Mouse (Mus musculus): ENCODE data around the gene Senp2. TPM values are rescaled to one million over a fixed set of nuclear protein-coding genes. Genes with fewer than 3 reads are reported as not detected.

The Senp2 gene
- total RNA-seq, 2 experiments from 2014 or later, result 73.5 to 77.0 TPM

DNA sequence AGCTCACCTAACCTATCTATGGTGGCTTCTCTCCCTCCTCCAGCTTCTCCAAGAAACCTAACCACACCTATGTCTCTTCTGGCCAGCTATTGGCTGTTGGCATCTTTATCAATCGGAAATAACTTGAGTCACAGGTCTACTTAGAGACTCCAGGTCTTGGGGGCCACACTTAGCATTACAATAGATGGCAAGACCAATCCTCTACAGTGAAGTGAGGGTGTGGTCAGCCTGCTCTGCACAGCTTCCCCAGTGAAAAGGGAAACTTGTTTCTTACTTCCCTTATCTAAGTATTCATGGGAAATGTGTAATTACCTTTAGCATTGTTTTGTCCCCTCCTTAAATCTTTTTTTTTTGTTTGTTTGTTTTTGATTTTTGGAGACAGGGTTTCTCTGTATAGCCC is 6.3 kb downstream of the Senp2 start:
- no peak for DNase-seq (ENCODE audit: low spot score in 2 of 2)

DNA sequence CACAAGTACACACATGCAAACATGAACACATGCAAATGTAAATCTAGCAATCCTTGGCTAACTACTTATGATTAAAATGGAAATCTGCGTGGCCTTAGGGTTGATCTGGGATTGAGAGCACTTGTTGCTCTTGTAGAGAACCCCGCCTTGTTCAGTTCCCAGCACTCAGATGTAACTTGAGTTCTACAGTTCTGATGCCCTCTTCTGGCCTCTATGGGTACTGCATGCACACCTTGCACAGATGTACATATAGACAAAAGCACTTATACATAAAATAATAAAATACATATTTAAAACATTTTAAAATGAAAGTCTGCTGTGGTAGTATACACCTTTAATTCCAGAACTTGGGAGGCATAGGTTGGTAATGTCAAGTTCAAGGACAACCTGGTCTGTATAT is 12.8 kb downstream of the Senp2 start:
- no peak for DNase-seq (ENCODE audit: low spot score in 2 of 2)

DNA sequence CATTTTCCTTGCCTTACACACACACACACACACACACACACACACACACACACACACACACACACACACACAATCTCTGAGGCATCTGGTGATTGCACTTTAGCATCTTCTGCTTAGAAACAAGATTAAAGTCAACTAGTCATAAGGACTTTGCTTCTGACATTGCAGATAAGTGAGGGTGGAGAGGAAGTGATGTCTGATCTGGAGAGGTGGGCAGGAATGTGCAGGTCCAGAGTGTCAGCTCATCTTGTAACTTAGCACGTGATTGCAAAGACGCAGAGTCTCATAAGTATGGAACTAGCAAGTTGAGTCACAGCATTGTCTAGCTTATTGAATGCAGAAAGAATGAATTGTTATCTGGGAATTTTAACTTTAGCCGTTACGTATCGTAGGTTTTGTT is 18.2 kb downstream of the Senp2 start:
- no peak for DNase-seq (ENCODE audit: low spot score in 2 of 2)

DNA sequence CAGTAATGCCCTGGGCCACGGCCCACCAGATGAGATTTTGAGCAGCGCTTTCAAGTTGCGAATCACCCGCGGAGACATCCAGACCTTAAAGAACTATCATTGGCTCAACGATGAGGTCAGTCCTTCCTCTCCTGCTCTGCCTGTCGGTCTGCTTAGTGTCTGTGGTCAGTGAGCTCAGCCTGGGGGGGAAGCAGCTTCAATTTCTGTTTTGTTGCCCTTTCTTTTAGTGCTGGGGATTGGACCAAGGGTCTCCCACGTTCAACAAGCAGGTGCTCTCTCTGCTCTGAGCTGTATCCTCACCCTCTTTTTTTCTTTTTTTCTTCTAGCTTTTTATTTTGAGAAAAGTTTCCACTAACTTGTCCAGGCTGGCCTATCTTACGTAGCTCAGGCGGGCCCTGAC is 29.3 kb downstream of the Senp2 start:
- DNase-seq (ENCODE audit: low spot score in 2 of 2), result no peak

DNA sequence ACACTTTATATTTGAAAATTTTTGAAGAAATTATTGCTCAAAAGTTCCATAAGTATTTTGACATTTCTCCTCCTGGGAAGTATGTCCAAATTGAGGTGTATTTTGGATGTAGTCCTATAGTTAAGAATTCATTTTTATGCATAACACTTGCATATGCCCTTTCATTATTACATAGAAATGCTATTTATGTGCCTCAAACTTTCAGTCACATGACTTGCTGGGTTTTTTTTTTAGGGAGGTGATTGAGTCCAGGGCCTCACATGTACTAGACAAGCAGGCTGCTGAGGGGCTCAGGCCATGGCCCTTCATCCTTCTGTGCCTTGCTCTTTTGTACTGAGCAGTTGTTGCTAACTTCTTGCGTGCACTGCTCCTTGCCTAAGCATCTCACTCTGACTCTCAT is 30.7 kb downstream of the Senp2 start:
- no peak for DNase-seq (ENCODE audit: low spot score in 2 of 2)

DNA sequence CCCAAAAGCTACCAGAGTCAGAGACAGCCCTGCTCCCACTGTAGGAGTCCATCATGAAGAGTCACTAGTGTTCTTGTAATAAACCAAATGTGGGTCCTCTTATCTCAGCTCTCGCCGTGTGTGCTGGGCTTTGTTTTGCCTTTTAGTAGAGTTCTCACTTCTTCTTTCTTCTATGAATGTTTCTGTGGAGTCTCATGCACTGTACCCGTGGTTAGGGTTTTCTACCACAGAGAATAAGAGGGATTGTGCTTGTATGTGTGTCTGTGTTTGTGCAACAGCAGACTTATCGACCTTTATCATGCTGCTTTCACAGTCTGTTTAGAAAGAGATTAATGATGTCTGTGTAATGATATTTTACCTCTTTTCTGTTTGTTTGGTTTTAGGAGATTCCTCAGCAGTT is 34.5 kb downstream of the Senp2 start:
- no peak for DNase-seq (ENCODE audit: low spot score in 2 of 2)

DNA sequence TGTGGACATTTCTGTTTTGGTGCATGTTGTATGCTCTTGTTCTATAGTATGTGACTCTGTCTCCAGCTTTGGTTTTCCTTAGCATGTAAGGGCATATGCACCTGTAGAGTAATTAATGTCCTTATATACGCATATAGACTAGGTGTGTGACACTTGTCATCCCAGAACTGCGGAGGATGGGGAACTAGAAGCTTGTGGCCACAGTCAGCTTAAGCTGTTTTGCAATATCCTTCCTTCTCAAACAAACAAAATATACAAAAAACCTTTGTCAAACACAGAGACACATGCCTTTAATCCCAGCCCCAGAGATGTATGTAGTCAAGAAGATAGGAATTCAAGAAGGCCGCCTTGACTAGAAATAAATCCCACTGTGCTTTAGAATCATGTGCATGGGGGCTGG is 36.6 kb downstream of the Senp2 start:
- no peak for DNase-seq (ENCODE audit: low spot score in 2 of 2)

DNA sequence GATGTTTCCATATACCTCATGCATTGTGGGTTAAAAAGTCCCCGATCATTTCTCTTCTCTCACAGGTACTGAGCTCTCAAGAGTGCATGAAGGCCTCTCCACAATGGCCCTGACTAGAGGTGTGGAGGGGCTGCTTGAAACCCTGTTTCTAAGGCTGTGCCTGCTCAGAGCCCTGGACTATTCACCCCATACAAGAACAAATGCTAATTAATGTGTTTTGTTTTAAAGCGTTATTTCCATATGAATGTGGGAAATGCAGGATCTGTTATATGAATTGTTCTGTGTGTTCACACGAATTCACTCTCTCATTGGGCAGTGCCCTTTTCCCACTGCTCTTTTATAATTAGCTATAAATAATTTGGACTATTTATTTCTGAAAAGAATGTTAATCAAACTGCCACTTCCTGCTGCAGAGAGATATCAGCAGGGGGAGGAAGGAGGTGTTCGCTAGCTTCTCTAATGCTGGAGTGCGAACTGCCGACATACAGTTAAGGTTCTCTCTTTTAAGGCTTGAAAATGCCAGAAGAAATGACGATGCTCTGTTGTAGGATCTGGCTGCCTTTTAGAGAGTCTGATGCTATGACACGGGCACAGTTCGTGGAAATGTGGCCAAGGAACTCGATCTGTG is 37.6 kb downstream of the Senp2 start:
- no peak for DNase-seq (ENCODE audit: low spot score in 2 of 2)

DNA sequence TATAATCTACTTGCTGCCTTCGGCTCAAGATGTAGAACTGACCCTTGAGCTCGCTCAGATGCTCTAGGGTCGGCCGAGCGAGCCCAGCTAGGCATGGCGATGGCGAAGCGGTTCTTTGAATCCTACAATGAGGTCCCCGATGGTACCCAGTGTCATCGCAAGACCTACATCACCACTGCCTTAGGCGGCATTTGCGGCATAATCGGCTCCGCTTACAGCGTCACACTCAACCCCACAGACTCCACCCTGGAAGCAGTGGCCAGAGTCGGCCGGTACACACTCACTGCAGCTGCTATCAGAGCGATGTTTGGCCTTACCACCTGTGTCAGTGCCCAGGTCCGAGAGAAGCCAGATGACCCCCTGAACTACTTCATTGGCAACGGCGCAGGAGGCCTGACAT is 44.1 kb downstream of the Senp2 start:
- no peak for DNase-seq (ENCODE audit: low spot score in 2 of 2)

DNA sequence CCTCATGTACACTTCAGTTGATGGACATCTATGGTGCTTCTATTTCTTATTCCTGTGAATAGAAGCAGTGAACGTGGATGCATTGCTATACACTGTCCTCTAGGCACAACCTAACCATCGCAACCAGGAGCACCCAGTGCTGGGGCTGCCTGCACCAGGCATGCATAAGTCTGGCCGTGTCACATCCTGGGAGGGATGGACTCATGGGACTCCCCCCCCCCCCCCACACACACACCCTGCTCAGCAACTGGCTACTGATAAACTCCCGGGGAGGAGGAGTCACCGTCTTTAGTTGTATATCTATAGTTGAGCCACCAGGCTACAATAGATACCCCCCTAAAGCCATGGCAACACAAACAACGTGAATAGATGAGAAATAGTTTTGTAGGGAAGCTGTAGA is 48.2 kb downstream of the Senp2 start:
- DNase-seq (ENCODE audit: low spot score in 2 of 2), result no peak

DNA sequence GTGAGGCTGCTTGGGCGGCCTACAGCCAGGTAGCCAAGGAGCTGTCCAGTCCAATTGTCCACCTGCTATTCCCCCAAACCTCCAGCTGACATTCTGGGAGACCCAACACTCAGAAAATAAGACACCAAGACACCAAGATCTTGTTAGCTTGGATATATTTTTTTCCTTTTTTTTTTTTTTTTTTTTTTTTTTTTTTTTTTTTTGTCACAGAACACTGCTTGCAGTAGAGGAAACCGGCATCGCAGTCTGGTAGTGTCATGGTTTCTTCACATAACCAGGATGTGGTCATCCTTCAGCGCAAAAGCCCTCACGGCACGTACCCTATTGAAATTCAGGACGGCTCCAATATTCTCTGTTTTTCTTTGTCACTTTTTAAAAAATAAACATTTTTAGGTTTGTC is 49.6 kb downstream of the Senp2 start:
- no peak for DNase-seq (ENCODE audit: low spot score in 2 of 2)

DNA sequence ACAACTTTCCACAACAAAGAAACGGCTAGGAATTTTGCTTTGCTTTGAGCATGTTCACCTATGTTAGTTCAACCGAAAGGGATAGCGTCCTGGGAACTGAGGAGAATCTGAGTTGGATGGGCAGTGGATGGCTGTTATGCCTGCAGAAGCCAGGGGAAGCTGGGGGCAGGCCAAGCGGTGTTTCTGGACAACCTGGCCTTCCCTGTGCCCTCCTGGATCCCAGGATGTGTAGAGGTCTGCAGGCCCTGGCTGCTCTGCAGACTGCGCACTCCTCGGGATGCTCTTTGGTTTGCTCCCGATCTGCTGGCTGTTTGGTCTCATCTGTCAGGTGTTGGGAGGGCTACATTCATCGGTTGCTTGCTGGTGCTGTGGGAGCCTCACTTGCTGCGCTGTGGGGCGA is 51.1 kb downstream of the Senp2 start:
- no peak for DNase-seq (ENCODE audit: low spot score in 2 of 2)

DNA sequence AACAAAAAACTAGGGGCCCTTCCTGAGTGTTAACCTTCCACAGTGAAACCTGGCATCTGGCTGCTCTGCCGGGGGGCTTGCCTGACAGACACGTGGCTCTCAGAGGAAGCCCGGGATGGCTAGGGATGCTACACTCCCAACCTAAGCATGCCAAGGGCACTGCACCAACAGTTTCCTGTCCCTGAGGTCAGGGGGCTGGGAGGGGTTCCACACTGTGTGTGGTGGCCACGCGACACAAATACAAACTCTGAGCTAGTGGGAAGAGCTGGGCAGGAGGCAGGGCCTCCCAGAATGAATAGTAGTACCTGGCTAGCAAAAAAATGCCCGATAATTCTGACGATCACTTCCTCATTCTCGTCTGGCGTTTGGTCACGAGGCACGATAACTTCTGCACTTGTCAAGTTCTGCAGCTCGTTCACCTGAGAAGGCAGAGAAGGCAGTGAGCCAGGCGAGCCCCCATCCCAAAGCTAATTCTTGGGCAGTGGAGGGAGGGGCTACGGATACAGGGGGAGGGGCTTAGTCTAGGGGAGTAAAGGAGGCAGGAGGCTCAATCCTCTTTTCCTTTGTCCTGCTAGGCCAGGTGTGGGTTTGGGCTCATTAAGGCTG is 52.4 kb downstream of the Senp2 start:
- no peak for DNase-seq (ENCODE audit: low spot score in 2 of 2)

DNA sequence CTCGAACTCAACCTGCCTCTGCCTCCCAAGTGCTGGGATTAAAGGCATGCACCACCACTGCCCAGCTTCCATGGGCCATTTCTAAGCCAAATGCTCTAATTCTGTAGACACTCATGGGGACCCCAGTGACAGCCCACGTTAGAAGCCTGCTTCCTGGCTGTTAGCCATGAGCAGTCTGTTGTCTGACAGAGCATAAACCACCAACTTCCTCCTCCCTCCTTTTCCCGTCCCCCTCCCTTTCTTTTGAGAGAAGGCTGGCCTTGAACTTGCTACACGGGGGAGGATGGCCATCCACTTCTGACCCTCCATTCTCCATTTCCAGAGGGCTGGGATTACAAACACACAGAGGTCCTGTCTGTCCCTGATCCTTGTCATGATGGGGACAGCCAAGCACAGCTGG is 53.0 kb downstream of the Senp2 start:
- DNase-seq (ENCODE audit: low spot score in 2 of 2), result no peak

DNA sequence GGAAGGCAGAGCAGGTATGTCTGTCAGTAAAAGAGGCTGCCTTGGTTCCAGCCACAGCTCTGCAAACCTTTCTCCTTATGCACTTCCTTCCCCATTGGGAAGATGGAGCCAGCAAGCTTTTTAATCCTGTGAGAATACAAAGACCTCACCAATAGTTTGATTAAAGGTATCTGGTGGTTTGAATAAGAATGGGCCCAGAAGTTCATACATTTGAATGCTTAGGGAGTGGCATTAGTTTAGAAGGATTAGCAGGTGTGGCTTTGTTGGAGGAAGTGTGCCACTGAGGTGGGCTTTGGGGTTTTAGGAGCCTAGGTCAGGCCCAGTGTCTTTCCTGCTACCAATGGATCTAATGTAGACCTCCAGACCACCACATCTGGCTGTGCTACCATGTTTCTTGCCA is 56.3 kb downstream of the Senp2 start:
- no peak for DNase-seq (ENCODE audit: low spot score in 2 of 2)

DNA sequence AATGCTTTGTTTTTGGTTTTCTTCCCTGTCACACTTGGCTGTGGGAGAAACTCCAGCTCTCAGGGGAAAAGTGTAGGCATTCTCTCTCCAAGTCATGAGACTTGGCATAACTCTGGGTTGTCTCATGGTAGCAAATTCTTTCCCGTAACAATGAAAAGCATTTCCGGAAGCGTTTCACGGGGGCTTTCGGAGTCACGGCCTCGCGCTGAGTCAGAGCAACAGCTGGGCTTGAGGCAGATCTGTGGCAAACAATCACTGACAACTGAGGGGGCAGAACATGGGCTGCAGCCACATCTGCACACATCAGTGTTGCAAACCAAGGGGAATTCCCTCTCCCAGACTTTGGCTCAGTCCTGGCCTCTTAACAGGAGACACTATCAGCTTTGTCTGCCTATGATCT is 58.1 kb downstream of the Senp2 start:
- no peak for DNase-seq (ENCODE audit: low spot score in 2 of 2)

DNA sequence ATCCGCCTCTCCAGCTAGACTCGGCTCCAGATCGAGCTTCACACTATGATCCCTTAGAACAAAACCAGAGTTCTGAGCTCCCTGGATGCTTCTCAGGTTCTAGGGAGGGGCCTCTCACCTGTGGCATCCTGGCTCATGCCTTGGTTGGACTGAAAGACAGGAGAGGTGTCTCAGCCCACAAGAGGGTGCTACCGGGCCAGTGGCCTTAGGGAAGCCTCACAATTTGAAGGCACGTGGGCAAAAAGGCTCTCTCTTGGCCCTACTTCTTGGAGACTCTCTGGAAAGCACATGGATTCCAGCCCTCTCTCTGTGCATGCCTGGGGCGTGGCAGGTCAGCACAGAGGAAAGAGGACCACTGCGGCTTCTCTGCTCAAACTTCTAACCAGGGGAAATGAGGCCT is 62.1 kb downstream of the Senp2 start:
- no peak for DNase-seq (ENCODE audit: low spot score in 2 of 2)

DNA sequence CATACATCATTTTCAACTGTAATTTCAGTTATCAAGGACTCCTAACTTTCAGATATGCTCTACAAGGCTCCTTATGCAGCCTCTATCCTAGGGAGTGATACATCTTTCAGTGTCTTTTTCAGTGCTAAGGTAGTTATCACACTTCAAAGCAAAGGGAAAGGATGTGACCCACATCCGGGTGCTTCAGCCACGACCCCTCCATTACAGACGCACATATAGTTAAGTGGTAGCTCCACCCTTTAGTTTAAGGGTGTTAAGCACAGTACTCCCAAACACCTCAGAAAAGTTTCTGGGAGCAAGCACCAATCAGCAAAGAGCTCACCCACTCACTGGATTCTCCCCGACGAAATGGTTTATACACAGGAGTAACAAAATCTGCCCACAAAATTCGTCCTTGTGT is 65.8 kb downstream of the Senp2 start:
- DNase-seq (ENCODE audit: low spot score in 2 of 2), result no peak

DNA sequence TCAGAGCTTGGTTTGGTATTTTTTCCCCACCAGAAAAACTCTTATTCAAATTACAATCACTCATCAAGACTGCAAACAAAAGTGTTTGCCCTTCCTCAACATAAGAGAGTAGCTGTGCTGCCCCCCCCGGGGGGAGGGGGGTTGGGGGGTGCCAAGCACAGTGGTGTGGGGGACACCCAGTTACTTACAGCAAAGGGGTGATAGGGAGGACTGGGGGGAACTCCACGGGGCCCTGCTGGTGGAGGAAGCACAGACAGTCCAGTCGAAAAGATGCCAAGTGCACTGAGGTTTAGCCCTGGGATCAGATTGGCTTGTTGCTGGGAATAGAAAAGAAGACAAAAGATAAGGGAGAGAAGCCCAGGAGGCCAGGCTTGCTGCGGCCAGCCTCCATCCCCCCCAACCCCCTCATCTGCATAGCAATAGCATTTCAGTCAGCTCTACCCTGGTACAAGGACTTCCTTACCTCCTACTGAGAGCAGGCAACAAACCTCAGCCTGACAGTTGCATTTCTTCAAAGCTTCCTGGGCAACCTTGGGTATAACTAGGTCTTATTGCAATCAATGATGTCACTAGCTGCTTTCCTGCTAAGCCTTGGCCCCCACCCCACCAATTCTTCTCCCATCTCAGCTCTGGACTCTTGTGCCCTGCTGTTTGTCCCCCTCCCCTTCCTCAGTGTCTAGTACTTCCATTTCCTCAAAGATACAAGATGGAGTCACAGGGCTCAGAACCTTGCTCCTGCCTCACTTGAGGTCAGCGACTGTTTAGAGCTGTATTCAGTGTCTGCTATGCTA is 66.7 kb downstream of the Senp2 start:
- DNase-seq (ENCODE audit: low spot score in 2 of 2), result no peak

DNA sequence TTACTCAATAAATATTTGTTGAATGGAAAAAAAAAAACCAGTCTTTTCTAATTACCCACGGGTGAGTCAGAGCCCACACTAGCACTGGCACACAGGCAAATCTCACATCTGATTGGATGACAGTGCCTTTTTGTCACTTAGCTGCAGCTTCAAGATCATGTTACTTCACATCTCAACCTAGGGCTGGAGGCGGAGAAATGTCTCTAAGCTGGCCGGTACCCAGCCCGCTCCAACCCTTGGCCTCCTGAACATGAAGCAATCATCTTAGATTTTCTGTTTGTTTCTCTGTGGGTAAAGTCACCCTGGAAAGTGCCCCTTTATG is 67.3 kb downstream of the Senp2 start:
- DNase-seq (ENCODE audit: low spot score in 2 of 2), result no peak

DNA sequence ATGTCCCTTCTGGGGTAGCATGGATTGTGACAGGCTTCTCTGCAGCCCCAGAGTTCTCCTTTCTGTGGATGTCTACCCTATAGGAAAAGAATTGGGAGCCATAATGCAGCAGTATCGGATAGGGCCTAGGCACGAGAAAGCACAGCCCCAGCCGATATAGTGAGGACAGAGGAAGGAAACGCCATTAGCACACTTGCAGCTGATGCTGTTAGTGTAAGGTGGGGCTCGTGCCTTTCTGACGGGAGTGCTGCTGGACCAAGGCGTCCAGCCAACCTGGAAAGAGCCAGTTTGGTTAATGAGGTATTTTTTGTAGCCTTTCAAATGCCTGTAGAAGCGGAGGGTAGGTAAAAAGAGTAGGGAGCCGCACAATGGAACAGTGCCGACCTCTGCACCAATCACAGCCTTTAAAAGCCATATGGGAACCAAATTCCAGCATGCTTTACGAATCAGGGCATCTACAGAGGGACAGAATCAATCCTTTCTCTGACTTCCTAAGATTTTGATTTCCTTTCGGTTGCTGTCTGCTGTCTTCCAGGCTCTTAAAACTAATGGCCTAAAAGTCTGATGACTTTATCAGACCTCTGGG is 70.9 kb downstream of the Senp2 start:
- DNase-seq (ENCODE audit: low spot score in 2 of 2), result no peak

DNA sequence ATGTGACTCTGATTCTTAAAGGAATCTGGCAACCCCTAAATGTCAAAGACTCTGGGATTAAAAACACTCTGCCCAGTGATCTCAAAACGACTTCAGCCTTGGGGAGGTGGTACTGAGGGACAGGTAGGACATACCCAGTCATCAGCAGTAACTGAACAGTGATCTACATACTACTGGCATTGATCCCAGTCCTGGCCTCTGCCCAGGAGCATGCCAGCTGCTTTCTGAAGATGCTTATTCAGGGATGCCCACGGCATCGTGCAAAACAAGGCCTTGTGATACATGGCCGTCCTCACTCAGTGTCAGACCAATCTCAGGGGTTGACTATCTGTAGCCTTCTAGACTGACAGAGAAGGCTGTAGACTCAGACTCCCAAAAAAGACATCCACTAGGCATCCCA is 76.1 kb downstream of the Senp2 start:
- no peak for DNase-seq (ENCODE audit: low spot score in 2 of 2)
